Mouse (Mus musculus) layer of hippocampus, postnatal 14 days (tissue): ENCODE results near the gene Mybpc3. TPM values are rescaled to one million over a fixed set of nuclear protein-coding genes. Genes with fewer than 3 reads are reported as not detected.

Source experiments
- DNase-seq, 2 experiments: peaks; one replicate each; pipeline ENCODE4 v3.0.0; 2021 to 2022; ENCODE audit warnings: low spot score in 2 of 2, mixed read lengths in 1 of 2
- total RNA-seq, 2 experiments: library from RNA; stranded (reverse); gene quantifications; 2 replicates each; pipeline ENCODE4 v1.2.3; 2021

Gene Mybpc3
- total RNA-seq, 2 experiments from 2014 or later = 0.48 to 0.62 TPM

DNA sequence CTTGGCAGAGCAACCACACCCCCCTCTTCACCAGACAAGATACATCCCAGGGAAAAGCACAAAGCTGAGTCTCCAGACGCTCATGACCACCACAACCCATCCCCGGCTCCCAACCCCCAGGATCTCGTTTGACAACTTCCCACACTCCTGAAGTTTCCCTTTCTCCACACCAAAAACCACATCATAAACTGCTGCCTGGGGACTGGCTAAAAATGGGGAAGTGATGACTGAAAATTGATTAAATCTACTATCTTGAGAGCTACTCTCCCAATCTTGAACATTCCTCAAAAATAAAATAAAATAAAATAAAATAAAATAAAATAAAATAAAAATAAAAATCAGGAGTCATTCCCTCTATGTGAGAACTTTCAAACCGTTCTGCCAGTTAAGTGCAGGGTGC is 45.0 kb downstream of the Mybpc3 start:
- no peak for DNase-seq

DNA sequence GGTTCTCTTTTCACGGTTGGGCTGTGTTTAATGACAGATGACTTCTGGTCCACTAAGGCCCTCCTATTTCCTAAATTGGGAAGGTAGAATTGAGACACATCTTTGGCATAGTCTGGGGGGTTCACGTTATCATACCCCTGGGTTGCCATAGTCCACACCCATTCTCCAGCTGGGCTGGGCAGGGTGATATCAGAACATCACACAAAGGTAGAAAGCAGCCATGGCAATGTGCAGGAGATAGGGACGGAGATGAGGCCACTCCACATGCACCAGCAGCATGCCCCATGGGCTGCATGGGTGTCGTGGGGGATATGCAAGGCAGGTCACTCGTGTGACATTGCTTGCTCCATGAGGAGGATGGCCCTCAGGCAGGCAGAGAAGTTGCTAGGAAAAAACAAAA is 45.6 kb downstream of the Mybpc3 start:
- DNase-seq = no peak

DNA sequence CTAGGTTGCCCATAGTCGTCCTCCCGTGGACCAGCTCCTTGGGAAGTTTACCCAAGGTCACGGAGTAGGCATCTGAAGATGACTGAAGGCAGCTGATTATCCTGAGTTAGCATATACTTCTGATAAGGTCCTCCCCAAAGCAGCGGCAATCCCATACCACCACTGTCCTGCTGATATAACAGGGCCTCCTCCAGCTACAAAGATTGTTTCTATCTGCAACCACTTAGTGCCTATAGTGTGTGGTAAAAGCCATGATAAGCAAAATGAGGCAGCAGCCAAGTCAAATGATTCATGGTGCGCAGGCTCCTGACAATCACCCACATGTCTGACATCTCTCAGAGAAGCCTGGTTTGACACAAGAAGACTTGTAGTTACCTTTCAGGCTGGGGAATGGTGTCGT is 47.0 kb downstream of the Mybpc3 start:
- no peak for DNase-seq

DNA sequence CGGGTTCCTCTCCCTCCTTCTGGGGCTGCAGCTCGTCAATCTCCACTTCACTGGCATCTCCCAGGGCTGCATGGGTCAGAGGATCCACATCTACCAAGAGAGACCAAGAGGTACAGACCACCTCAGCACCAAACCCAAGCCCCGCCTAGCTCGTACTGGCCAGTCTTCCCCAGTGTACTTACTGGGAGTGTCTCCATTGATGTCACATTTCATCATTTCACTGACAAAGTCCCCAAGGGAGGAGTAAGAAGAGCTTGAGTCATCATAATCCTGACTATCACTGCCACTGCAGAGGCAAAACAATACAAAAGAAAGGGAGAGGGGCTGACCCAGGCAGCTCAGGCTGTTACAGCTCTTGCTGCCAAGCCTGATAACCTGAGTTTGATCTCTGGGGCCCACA is 49.7 kb downstream of the Mybpc3 start:
- DNase-seq = no peak

DNA sequence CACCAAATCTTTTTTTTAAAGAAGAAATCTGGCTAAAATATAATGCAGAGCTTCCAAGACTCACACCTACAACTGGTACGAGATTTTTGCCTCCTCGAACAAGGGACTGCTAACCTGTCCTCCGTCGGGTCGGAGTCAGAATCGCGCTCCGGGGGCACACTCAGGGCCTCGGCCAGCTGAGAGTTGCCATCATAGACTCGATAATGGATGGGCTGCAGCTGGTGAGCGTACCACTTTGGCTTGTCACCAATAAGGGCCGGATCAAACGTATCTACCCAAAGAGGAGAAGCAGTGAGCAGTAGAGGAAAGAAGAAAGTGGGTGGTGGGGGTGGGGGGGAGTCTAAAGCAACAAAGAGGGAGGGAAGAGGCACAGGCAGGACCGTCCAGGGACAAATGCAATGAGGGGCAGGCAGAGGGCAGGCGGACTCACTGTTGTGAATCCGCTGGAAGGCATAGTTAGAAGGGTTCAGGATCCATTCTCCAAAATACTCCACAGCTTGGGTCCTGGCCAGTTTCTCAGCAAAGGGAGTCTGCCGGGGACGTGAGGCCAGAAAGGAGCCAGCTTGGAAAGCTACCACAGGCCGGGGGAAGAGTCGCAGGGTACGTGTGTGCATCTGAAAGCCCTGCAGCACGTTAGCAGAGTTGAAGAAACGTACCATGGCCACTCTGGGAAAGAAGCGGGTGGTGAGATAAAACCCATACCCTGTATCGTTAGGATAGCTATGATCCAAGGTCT is 51.8 kb downstream of the Mybpc3 start:
- no peak for DNase-seq

DNA sequence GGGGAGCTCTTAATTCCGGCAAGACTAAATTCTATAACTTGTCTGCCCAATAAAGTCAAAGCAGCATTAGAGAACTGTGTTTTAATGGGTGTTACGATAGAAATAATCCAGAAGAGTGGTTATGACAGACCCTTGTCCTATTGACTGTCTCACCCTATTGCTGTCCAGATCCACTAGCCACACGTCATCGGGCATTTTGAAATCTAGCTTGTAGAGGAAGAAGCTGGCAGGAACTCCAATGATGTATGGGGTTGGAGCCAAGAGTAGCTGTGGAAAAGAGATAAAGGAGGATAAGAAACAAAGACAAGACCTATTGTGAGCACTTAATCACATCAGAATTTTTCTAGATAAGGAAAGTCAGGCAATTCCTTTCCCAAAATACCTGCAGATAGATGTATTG is 57.5 kb downstream of the Mybpc3 start:
- no peak for DNase-seq

DNA sequence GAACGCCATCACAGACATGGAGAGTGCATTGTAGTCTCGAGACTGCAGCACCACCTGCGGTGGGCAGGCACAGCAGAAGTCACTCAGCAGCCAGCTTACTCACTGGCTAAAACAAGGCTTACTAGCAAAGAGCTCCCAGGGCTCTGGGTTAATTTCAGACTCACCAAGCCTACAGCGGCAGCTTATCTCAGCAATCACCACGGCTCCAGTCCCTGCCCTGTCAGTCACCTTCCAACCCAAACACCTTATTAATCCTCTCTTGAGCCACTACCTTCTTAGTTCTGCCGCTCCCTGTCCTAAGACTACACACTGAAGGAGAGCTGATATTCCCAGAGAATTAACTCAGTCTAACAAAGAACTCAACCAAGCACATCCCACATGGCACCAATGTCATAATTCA is 58.3 kb downstream of the Mybpc3 start:
- no peak for DNase-seq

DNA sequence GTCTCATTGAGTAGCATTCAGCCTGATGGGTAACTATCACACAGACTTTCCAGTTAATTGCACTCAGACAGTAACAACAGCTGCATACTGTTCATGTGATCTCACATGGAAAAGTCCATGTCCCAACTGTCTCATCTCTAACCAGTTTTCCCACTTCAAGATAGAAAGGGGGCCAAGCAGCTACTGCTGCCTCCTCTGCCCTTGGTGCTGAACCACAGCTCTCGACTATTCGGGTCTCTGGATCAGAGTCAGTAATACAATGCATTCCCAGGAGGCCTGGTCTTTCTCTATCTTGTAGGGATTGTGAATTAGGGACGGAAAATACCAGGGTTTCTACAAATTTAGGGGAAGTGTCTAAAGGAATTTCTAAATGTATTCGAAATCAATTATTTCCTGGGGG is 61.9 kb downstream of the Mybpc3 start:
- no peak for DNase-seq

DNA sequence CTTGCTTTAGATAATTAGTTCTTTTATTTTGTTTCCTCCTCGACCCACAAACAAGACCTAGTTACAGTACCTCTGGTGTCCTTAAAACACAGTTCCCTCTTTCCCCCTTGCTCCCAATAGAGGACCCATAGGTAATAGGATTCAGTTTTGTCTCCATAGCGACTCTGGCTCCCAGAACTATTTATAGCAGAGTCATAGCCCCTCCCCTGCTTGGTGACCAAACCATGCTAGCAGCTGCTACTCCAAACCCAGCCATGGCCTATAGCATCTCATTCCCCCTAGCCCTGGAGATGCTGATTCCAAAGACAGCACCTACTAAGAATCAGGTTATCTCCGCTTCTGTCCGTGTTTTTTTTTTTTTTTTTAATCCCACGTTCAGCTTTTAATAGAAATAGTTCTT is 62.8 kb downstream of the Mybpc3 start:
- DNase-seq = no peak

DNA sequence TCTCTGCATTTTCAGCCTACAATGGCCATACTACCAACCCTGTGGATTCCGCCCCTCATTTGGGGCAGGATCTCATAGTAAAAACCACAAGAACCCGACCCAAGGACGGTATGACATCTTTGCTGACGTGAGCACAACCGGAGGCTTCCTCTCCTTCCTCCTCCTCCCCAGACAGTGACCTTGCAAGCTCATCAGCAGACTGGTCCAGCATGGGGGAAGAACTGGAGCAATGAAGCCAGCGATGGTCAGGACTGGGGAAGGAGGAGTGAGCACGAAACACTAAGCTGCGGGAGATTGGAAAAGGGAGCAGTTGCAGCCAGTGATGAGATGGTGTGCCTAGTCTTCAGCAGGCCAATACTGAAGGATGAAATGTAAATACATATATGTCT is 64.1 kb downstream of the Mybpc3 start:
- no peak for DNase-seq

DNA sequence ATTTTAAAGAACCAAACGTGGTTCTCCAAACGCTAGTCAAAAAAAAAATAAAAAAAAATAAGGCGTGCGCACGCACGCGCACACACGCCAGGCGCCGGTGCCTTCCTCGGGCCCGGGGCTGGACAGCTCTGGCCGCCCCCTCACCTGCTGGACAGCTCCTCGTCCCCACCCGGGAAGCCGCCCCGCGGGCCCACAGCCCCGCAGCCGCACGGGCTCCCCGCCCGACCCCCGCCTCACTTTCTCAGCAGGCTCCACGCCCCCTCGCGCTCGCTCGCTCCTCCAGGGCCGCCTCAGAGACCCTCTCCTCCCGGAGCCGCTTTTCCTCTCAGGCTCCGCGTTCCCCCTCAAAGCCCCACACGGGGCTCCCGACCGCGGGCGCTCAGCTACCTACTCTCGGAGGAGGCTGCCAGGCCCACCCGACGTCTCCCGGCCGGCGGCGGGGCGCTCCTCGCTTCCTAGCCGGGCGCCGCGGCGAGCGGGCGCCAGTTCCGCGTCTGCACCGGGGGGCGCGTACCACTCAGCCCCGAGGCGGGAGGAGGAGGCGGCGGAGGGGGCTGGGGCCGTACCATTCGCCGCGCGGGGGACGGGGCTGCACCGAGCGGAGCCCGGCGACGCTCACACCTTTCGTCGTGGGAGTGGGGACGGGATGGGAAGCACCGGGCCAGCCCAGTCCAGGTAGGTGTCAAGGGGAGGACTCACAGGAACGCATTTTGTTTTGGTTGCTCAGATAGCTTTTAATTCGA is 64.6 kb downstream of the Mybpc3 start:
- peak; percentile 86 to 87 for DNase-seq

DNA sequence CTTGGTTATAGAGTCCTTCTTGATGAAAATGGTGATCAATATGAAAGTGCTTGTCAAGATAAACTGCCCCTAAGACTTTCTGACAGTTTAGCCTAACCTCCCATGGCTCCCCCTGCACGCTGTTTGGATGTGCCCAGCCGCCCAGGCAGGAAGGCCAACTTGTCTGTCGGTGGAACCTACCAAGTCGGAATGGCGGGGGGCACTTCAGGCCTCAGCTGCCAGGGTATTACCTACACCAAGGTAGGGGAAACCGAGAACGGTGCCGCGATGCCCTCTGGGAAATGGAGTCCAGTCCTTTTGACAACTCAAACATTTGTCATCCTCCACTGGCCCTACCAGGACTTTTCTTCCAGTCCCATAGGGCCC is 65.2 kb downstream of the Mybpc3 start:
- peak; percentile 93 to 97 for DNase-seq

DNA sequence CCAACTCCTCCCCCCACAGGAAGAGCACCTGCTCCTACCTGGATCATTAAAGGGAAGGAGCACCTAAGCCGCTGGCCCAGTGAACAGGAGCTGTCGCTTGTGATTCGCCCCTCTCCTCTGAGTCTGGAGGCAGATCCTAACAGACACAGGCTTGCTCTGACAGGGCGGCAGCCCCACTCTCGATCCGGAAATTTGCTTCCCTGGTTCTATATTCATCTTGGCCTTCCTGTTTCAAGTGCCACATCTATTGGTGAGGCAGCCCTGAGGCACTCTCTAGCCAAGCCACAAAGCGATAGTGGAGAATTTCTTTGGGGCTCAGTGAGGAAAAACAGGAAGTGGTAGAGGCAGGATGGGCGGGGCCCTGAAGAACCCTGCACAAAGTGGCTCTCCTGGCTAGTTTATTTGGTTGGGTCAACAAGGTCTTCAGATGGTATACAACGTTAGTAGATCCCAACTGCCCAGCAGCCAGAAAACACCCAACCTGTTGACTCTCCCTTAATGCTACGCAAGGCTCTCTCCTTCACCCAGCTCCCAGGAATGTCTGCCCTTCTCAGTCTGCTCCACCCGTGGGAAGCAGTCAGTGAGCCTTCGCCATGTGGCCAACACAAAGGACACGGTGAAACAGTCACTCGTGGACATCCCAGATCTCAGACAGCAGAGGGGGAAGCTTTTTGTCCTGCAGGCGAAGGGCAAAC is 65.9 kb downstream of the Mybpc3 start, which contains the start of gene Madd:
Madd (minus strand) TSS at position 127 of the 695 bp plus-strand sequence.
- peak in 1 of 2 experiments; percentile 42 for DNase-seq

Other genes with a start within 250 kb of the Mybpc3 start
- 100 to 1,000 TPM; 172 to 176 TPM for gene C1qtnf4, start 232.3 kb upstream of the Mybpc3 start, total RNA-seq
- gene Kbtbd4, start 213.4 kb upstream of the Mybpc3 start, total RNA-seq = 10 to 100 TPM; 31.3 to 38.8 TPM
- 100 to 1,000 TPM; 226 to 232 TPM for gene Ndufs3, start 213.3 kb upstream of the Mybpc3 start, total RNA-seq
- gene Celf1, start 177.8 kb upstream of the Mybpc3 start, total RNA-seq = 100 to 1,000 TPM; 117 to 120 TPM
- under 1 TPM; 0.35 to 0.43 TPM for gene Rapsn, start 82.5 kb upstream of the Mybpc3 start, total RNA-seq
- gene Psmc3, start 64.1 kb upstream of the Mybpc3 start, total RNA-seq = 100 to 1,000 TPM; 214 to 234 TPM
- 10 to 100 TPM; 24.7 to 29.6 TPM for gene Slc39a13, start 47.7 kb upstream of the Mybpc3 start, total RNA-seq
- 1 to 10 TPM; 4.0 to 4.5 TPM for gene Spi1, start 35.8 kb upstream of the Mybpc3 start, total RNA-seq
- 100 to 1,000 TPM; 197 to 207 TPM for gene Madd, start 65.7 kb downstream of the Mybpc3 start, total RNA-seq
- gene Nr1h3, start 84.7 kb downstream of the Mybpc3 start, total RNA-seq = 1 to 10 TPM; 3.3 to 5.1 TPM
- gene Acp2, start 84.7 kb downstream of the Mybpc3 start, total RNA-seq = 10 to 100 TPM; 57.3 to 57.9 TPM
- 1 to 10 TPM; 7.3 to 9.1 TPM for gene Ddb2, start 118.8 kb downstream of the Mybpc3 start, total RNA-seq
- gene Pacsin3, start 137.8 kb downstream of the Mybpc3 start, total RNA-seq = 10 to 100 TPM; 23.2 to 25.5 TPM
- 10 to 100 TPM; 63.9 to 65.1 TPM for gene Arfgap2, start 146.8 kb downstream of the Mybpc3 start, total RNA-seq